Mouse (Mus musculus): Measurements from ENCODE around the gene Psmf1. TPM values are rescaled to one million over a fixed set of nuclear protein-coding genes. Genes with fewer than 3 reads are reported as not detected.

Psmf1 gene
- total RNA-seq (2022) = 10 to 100 TPM; 22.2 to 28.1 (median 23.1) TPM

DNA sequence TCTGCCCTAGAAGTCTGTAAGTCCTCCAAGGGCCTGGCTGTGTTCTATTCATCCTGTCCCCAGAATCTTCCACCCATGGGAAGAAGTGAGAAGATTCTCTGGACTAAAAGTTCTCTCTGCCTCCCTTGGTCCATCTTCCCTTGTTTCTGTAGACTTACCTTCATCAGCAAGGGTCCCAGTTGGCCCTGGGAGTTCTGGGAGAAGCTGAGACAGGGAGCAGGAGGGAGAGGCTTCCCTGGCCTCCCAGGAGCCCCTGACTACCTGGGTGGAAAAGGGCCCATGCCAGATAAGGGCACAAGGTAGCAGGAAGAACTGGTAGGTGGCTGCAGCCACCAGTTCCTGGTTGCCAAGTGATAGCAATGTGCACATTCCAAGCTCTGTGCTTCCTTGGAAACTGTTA is at the start of gene Psmf1:
Gene Psmf1 (minus strand): TSS at position 342 of the 400 bp plus-strand sequence.
- no peak for DNase-seq (ENCODE audit: low spot score)

DNA sequence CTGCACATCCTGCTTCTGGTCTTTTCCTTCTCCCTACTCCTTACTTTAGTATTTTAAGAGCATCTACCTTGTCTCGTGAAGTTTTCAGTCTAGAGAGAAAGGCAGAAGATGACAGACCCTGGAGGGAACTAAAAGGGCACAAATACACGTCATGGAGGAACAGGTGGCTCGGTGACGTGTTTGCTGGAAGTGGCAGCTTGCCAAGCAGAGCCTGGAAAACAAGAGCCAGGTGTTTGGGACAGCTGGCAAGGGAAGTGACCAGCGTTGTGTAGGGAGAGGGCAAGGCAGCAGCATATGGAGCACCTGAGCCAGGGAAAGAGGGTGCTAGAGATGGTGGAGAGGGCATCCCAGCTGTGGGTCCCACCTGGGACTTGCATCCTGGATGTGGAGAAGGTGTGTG is 47.2 kb upstream of the Psmf1 start:
- no peak for DNase-seq (ENCODE audit: low spot score)

GRCm38 (mm10) chr2:151790169-151790568 is 46.2 kb upstream of the Psmf1 start:
- no peak for DNase-seq (ENCODE audit: low spot score)

GRCm38 (mm10) chr2:151788221-151788977 is 44.4 kb upstream of the Psmf1 start:
- no peak for DNase-seq (ENCODE audit: low spot score)

- DNase-seq (ENCODE audit: low spot score) = no peak
Measured at GRCm38 (mm10) chr2:151783493-151783892, 39.5 kb upstream of the Psmf1 start.

DNA sequence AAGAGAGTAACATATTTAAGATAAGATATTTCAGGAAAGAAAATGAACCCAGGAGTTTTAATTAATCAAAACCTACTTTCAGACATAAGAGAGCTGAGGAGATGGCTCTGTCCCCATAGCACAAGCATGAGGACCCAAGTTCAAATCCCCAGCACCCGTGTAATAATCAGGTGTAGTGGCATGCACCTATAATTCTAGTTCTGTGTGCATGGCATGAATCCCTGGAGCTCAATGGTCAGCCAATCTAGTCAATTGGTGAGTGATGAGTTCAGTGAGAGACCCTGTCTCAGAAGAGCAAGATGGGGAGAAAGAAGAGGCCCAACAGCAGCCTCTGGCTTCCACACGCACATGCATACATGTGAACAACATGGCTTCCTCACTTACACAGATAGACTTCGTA is 33.4 kb upstream of the Psmf1 start:
- DNase-seq (ENCODE audit: low spot score) = no peak

GRCm38 (mm10) chr2:151773476-151773875 is 29.5 kb upstream of the Psmf1 start:
- DNase-seq (ENCODE audit: low spot score) = no peak

- DNase-seq (ENCODE audit: low spot score) = no peak
Measured at GRCm38 (mm10) chr2:151772169-151772568, 28.2 kb upstream of the Psmf1 start.

DNA sequence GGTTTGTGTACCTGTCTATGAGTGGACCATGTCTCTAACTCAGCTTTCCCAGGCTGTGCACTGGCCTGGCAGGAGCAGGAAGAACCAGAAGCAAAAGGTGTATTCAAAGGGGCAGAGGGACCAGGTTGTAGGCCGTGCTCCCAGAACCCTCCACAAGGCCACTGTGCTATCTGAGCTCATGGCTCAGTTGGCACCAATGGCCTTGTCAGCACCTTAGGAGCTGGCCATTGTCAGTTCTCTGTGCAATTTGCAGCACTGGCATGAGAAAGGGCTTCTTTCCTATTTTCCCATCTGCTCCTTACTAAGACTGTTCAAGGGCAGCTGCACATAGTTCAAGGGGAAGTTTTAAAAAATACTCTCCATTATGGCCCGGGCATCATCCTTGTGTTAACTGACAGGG is 20.6 kb upstream of the Psmf1 start:
- DNase-seq (ENCODE audit: low spot score) = no peak

DNA sequence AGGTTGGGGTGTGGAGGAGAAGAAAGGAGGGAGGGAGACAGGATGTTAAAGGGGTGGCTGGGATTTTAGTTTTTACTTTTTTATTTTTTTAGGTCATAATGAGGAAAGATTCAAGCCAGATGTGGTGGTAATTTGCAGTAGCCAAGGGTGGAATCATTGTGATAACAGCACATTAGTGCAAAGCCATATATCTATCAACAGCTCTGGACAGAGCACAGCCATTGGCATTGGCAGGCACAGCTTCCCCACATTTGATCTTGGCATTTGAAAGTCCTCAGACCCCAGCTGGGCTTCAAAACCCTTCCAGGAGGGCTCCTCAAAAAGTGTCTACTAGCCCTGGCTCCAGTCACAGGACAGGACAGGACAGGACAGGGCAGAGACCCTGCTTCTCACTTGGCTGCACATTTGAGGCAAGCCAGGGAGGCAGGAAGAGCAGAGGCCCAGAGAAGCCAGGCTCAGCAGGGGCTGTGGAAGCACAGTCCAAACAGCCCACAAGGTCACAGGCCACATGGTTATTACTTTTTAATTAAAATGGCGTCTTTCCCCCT is 14.9 kb upstream of the Psmf1 start:
- no peak for DNase-seq (ENCODE audit: low spot score)

GRCm38 (mm10) chr2:151757451-151757850 is 13.5 kb upstream of the Psmf1 start:
- DNase-seq (ENCODE audit: low spot score) = no peak

DNA sequence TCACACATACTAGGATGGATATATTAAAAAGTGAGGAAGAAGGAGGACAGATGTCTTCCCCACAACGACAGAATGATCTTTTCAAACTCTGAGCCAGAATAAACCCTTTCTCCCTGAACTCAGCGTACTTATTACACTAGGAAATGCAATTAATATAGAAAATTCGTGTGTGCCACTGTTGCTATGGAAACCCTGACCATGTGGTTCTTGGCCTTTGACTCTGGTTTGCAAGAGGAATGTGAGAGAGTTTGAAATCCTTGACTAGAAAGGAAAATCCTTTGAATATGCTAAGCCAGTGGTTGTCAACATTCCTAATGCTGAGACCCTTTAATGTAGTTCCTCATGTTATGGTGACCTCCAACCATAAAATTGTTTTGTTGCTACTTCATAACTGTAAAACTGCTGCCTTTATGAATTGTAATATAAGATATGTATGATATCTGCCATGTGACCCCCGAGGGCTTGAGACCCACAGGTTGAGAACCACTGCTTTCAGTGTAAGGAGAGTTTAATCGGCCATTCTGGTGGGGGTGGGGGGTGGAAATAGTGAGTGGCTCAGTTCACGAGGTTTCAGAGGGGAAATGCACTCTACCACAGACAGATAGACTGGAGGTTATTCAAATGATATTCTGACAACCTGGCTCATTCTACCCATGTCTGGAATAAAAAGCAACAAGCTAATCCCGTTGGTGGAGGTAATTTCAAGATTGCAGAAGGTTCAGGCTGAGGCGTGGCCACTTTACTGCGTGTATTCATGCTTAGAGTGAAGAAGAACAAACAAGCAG is 12.5 kb upstream of the Psmf1 start:
- no peak for DNase-seq (ENCODE audit: low spot score)

DNA sequence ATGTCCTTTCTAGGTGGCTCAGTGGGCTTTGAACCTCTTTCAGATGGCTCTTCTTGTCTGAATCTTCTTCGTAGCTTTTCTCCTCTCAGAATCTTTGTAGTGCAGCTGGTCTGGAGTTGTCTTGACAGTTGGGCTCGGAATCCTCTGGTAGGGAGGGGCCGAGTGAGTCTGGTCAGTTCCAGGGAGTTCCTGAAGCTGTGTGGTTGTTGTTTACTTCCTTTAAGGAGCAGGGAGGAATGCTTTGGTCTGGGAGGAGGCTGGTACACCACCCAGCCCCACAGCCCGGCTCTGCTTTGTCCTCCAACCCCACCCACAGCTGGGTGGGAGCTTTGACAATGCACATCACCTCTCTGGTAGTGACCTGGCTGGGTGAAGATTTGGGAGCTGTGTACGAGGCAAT is 7.3 kb upstream of the Psmf1 start:
- no peak for DNase-seq (ENCODE audit: low spot score)

- DNase-seq (ENCODE audit: low spot score) = peak; percentile 41
Measured at GRCm38 (mm10) chr2:151747847-151748705, 4.1 kb upstream of the Psmf1 start.

- no peak for DNase-seq (ENCODE audit: low spot score)
Measured at GRCm38 (mm10) chr2:151742850-151743679, 921 bp downstream of the Psmf1 start.

GRCm38 (mm10) chr2:151742084-151742483 is 1.9 kb downstream of the Psmf1 start:
- no peak for DNase-seq (ENCODE audit: low spot score)

DNA sequence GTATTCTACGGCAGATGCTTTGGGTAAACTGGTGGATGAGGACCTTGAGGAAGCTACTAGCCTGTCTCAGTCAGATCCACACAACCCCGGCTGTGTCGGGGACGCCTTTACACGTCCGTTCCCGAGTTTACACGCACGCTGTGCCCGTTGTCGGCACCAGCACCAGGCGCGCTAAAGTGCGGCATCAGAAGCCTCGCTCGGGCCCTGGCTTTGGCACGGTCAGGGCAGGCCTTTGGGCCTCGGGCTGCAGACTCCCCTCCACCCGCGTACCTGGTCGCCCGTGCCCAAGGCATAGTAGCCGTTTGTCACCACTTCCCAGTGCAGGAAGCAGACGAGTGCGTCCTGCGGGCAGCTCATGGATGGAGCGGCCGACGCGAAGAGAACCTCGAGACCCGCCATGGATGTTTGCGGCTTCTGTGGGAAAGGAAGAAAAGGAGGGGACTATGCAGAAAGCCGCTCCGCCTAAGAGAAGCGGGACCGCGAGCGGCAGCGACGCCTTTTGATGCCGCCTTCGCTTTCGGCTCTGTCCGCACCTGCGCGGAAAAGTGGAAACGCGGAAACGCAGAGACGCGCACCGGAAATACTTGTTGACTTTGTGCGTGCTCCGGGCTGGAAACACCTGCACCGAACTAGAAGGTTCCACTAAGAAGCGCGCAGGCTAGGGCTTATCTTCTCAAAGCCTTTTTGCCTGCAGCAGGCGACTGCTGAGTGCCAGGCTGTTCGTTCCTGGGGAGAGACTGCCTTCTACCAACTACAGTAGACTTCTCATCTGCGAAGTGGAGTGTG is 3.1 kb downstream of the Psmf1 start:
- DNase-seq (ENCODE audit: low spot score) = peak; percentile 90

DNA sequence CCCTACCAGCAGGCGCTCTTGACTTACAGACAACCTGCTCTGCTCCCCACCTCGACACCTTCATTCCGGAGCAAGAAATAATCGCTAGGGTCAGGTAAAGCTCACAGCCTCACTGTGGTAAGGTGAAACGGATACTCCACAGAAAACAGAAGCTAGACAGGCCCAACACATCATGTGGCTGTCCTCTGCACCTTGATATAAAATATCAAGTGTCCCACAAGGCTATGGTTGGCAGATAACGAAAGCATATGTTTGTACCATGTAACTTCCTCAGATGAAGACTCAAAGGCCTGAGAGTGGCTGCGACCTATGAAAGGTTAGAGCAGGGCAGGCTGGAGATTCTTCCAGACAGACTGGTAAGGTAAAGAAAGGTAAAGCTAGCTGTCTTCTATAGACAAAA is 4.5 kb downstream of the Psmf1 start:
- DNase-seq (ENCODE audit: low spot score) = no peak

DNA sequence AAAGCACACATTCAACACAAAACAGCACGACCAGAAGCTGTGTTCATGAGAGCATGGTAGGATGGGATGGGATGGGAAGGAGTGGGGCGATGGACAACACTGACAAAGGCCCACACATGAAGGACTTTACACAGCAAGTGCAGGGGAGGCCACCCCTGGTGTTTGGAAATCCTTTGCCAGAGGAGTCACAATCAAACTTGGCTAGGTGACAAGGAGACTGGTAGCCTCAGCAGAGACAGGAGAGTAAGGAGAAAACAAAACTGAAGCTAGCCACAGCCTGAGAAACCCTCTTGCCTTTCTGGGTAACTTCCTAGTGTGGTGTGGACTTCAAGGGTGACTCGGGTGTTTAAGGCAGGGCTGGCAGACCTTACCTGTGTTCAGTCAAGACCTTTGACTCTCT is 4.9 kb downstream of the Psmf1 start:
- DNase-seq (ENCODE audit: low spot score) = no peak

GRCm38 (mm10) chr2:151738460-151738859 is 5.5 kb downstream of the Psmf1 start:
- DNase-seq (ENCODE audit: low spot score) = no peak

Measured in heart, adult 8-10 months (tissue).